Mouse (Mus musculus) embryonic facial prominence, embryonic 10.5 days (tissue): Measurements from ENCODE around the gene Anpep. TPM values are rescaled to one million over a fixed set of nuclear protein-coding genes. Genes with fewer than 3 reads are reported as not detected.

Experiments used
- DNase-seq: peaks from one replicate; pipeline ENCODE4 v3.0.0-alpha.2; 2017; ENCODE audit warnings: low spot score
- H3K27ac ChIP-seq: fragments of 300-500 bp; sonication (generic); replicated peaks from 2 replicates; pipeline ENCODE4 v1.5.1; 2016; ENCODE audit warnings: mild to moderate bottlenecking
- H3K27me3 ChIP-seq: fragments of 300-500 bp; sonication (generic); replicated peaks from 2 replicates; pipeline ENCODE4 v1.6.1; 2016; ENCODE audit warnings: low read depth, mild to moderate bottlenecking; ENCODE audit not compliant: poor library complexity, severe bottlenecking
- H3K36me3 ChIP-seq: fragments of 300-500 bp; sonication (generic); replicated peaks from 2 replicates; pipeline ENCODE4 v1.6.1; 2016; ENCODE audit warnings: mild to moderate bottlenecking, moderate library complexity
- H3K4me1 ChIP-seq: fragments of 300-500 bp; sonication (generic); 2 replicates; pipeline ENCODE4 v1.6.1; 2016
- H3K4me3 ChIP-seq: fragments of 300-500 bp; sonication (generic); 2 replicates; pipeline ENCODE4 v1.5.1; 2016; ENCODE audit warnings: mild to moderate bottlenecking, moderate library complexity
- H3K9me3 ChIP-seq: fragments of 300-500 bp; sonication (generic); 2 replicates; pipeline ENCODE4 v1.6.1; 2016; ENCODE audit warnings: mild to moderate bottlenecking
- WGBS: fragments of 180-500 bp; shearing (Covaris S2); methylation state at CpG from one replicate; pipeline ENCODE4 v1.1.7; 2016; 5-methylcytosine and 5-hydroxymethylcytosine counted together
- polyA plus RNA-seq: library from polyadenylated mRNA; unstranded; fragments of >200 nt; fragmentation: Nextera tagmentation; extraction: Ambion mirVana; gene quantifications from 2 replicates; pipeline ENCODE4 v1.2.1, GENCODE M21; 2016

Gene Anpep
- polyA plus RNA-seq, 1 experiment from 2014 or later, result 6.9 TPM

DNA sequence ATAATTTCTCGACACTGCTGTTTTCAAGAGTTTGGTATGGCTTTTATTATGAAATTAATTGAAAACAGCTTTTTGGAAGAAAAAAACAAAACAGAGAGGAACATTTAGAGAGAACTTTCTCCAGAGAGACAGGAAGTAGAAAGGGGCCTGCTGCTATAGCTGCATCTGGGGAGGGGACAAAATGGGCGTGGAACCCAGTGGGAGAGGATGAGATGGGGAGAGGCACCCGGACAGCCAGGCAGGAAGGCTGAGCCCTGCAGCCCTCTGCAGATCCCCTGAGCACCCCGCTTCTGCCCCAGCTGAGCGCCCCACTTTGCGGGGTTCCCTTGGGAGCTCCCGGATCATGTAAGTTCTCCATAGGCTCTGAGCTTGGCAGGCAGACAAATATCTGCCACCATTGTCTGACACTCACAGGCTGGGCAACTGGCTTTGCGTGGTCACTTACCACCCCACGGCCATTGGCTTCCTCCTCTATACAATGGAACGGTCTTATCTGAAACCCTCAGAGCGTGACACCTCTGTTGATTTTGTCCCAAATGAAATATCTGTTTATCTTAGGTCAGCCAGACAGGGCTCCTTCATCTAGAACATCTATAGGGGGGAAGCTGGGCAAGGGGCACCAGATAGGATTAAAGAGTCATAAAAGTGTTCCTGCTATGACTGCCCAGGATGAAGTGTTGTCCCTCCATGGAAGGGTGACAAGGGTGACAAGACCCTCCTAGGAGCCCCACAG is 2.5 kb downstream of the Anpep start:
- DNase-seq, result peak; percentile 30
- peaks cover 32% of the 10 kb centered on the region for H3K4me1 ChIP-seq
- 70% methylated on average over 11 of the region's 11 CpGs for WGBS
- no peaks in the 10 kb centered on the region for H3K9me3 ChIP-seq
- H3K27me3 ChIP-seq, result no peaks in the 10 kb centered on the region
- peak overlapping the region; percentile 69 for H3K27ac ChIP-seq
- no peaks in the 10 kb centered on the region for H3K36me3 ChIP-seq
- H3K4me3 ChIP-seq, result no peak overlapping the region

DNA sequence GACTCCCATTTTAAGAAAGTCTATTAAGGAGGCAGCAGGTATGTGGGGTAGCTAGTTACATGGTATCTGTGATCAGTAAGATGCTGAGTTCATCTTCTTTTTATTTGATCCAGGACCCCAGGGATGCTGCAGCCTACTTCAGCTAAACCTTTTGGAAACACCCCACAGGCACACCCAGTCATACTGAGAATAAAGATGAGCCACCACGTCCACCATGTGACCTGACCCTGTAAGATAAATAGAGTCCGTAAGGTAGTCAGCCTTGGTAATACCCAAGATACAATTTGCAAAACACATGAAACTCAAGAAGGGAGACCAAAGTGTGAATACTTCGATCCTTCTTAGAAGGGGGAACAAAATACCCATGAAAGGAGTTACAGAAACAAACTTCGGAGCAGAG is 4.6 kb downstream of the Anpep start:
- H3K27me3 ChIP-seq, result no peaks in the 10 kb centered on the region
- no peaks in the 10 kb centered on the region for H3K9me3 ChIP-seq
- no peaks in the 10 kb centered on the region for H3K36me3 ChIP-seq
- 84% methylated on average over 4 of the region's 4 CpGs for WGBS
- H3K27ac ChIP-seq, result no peak overlapping the region
- no peak for DNase-seq
- H3K4me1 ChIP-seq, result peaks cover 26% of the 10 kb centered on the region
- H3K4me3 ChIP-seq, result no peak overlapping the region

- H3K4me3 ChIP-seq, result peak overlapping the region; percentile 63
- no peaks in the 10 kb centered on the region for H3K36me3 ChIP-seq
- peaks cover 22% of the 10 kb centered on the region for H3K4me1 ChIP-seq
- DNase-seq, result peak; percentile 91
- H3K27me3 ChIP-seq, result peaks cover 43% of the 10 kb centered on the region
- WGBS, result 8% methylated on average over 53 of the region's 53 CpGs
- H3K9me3 ChIP-seq, result no peaks in the 10 kb centered on the region
- H3K27ac ChIP-seq, result peak overlapping the region; percentile 79
These were observed 13.1 kb downstream of the Anpep start for GRCm38 (mm10) chr7:79847456-79848451.

GRCm38 (mm10) chr7:79846342-79846741 is 14.5 kb downstream of the Anpep start:
- no peak overlapping the region for H3K27ac ChIP-seq
- WGBS, result 75% methylated on average over 2 of the region's 2 CpGs
- H3K27me3 ChIP-seq, result peaks cover 43% of the 10 kb centered on the region
- H3K4me1 ChIP-seq, result peaks cover 31% of the 10 kb centered on the region
- H3K9me3 ChIP-seq, result no peaks in the 10 kb centered on the region
- no peak for DNase-seq
- no peaks in the 10 kb centered on the region for H3K36me3 ChIP-seq
- H3K4me3 ChIP-seq, result no peak overlapping the region

DNA sequence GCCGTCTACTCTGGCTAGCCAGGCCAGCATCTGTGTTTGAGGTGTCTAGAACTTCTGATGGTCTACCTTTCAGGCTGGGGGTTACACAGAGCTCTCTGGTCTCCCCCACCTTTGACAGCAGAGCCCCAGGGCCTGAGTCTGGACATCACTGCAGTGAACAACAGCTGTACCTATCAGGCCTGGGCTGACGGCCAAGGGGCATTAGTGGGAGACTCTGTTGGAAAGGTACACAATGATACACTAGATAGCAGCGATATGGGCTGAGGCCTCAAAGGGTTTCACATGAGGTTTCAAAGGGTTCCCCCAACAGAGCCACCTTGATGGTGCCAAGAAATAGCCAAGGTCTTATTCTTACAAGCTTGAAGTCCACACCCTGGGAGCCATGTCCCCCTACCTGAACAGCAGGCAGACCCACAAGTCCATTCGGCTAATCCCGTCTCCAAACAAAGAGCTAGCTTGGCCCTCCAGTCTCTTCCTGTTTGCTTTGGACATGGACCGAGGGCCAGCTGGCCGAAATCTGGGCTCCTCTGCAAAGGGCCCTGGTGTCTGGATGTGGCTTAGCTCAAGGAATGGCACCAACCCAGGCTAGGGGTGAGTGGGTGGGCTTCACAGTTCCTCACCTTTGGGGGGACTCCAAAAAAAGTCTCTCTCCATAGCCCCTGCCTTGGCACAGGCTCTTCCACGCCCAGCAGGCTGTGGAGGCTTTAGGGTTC is 16.6 kb downstream of the Anpep start:
- Histone ChIP-seq H3K27ac (no peak overlapping the region), H3K9me3 (no peaks in the 10 kb centered on the region)
- DNase-seq, result no peak

DNA sequence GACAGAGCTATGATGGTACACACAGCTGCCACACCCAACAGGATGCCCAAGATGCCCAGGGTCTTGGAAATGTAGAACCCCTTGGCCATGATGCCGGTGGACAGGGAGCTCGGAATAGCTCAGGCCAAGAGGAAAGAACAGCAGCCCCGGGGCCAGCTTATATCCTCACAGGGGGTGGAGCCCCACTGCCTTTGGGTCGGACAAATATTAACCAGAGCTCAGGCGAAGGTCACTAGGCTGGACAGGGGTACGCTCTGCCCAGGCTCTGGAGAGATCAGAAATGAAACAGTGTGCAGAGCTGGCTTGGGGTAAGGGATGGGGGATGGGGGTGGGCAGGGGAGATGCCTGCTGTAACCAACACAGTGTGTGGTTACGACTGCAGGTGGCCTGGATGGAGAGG is 18.7 kb downstream of the Anpep start:
- no peak overlapping the region for H3K4me3 ChIP-seq
- no peak for DNase-seq
- 75% methylated on average over 7 of the region's 7 CpGs for WGBS
- H3K4me1 ChIP-seq, result peaks cover 19% of the 10 kb centered on the region
- peaks cover 18% of the 10 kb centered on the region for H3K27me3 ChIP-seq
- H3K27ac ChIP-seq, result no peak overlapping the region
- no peaks in the 10 kb centered on the region for H3K9me3 ChIP-seq
- 0 out of 2 replicates have a peak, but pooled peaks cover 3% of the 10 kb centered on the region for H3K36me3 ChIP-seq

More for the DNA sequence above, 16.6 kb downstream of the Anpep start:
- H3K4me1 ChIP-seq, result peaks cover 31% of the 10 kb centered on the region
- H3K27me3 ChIP-seq, result peaks cover 36% of the 10 kb centered on the region
- H3K4me3 ChIP-seq, result no peak overlapping the region
- WGBS, result 80% methylated on average over 8 of the region's 8 CpGs
- H3K36me3 ChIP-seq, result no peaks in the 10 kb centered on the region

DNA sequence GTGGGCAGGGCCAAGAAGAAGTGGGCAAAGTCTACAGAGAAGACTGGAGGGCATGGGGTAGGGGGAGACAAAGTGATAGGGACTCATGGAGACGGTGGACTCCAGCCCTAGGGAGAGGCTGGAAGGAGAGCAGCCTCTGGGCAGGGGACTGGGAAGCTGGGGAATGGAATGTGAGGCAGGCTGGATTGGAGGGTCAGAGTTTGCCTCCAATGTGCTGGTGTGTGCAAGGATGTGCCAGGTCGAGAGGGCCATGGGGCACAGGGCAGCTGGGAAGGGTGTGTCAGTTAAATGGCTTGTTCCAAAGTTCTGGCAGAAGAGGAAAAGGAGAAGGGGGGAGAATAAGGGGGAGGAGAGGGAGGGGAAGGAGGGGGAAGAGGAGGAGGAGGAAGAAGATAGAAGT is 23.6 kb downstream of the Anpep start:
- H3K4me3 ChIP-seq, result no peak overlapping the region
- no peaks in the 10 kb centered on the region for H3K27me3 ChIP-seq
- H3K27ac ChIP-seq, result no peak overlapping the region; the same call in 1 of the 2 replicates
- DNase-seq, result no peak
- peaks cover 5% of the 10 kb centered on the region; the same call in 1 of the 2 replicates for H3K4me1 ChIP-seq
- peaks cover 3% of the 10 kb centered on the region; the same call in 1 of the 2 replicates for H3K36me3 ChIP-seq
- 72% methylated on average over 2 of the region's 2 CpGs for WGBS
- no peaks in the 10 kb centered on the region for H3K9me3 ChIP-seq

GRCm38 (mm10) chr7:79835196-79835595 is 25.7 kb downstream of the Anpep start:
- Histone ChIP-seq H3K4me1 (no peaks in the 10 kb centered on the region), H3K27me3 (no peaks in the 10 kb centered on the region), H3K9me3 (no peaks in the 10 kb centered on the region), H3K36me3 (peaks cover 3% of the 10 kb centered on the region; the same call in 1 of the 2 replicates), H3K27ac (no peak overlapping the region), H3K4me3 (no peak overlapping the region)
- no peak for DNase-seq
- WGBS, result 91% methylated on average over 6 of the region's 6 CpGs

- H3K27ac ChIP-seq, result no peak overlapping the region
- H3K4me1 ChIP-seq, result no peaks in the 10 kb centered on the region
- no peaks in the 10 kb centered on the region; the same call in 1 of the 2 replicates for H3K36me3 ChIP-seq
- no peak for DNase-seq
- H3K4me3 ChIP-seq, result no peak overlapping the region
- H3K9me3 ChIP-seq, result no peaks in the 10 kb centered on the region
- no peaks in the 10 kb centered on the region for H3K27me3 ChIP-seq
These were observed 27.9 kb downstream of the Anpep start for GRCm38 (mm10) chr7:79832980-79833379.

- Histone ChIP-seq H3K27me3 (no peaks in the 10 kb centered on the region), H3K4me3 (no peak overlapping the region), H3K9me3 (no peaks in the 10 kb centered on the region), H3K4me1 (no peaks in the 10 kb centered on the region), H3K27ac (no peak overlapping the region), H3K36me3 (no peaks in the 10 kb centered on the region; the same call in 1 of the 2 replicates)
- WGBS, result 85% methylated on average over 6 of the region's 6 CpGs
- no peak for DNase-seq
These were observed 29.3 kb downstream of the Anpep start for GRCm38 (mm10) chr7:79831585-79831984.

- Histone ChIP-seq H3K4me3 (no peak overlapping the region), H3K9me3 (no peaks in the 10 kb centered on the region), H3K27ac (no peak overlapping the region), H3K27me3 (no peaks in the 10 kb centered on the region), H3K4me1 (no peaks in the 10 kb centered on the region), H3K36me3 (no peaks in the 10 kb centered on the region; the same call in 1 of the 2 replicates)
- DNase-seq, result no peak
- 82% methylated on average over 6 of the region's 6 CpGs for WGBS
These were observed 29.7 kb downstream of the Anpep start for GRCm38 (mm10) chr7:79831145-79831544.

- H3K27me3 ChIP-seq, result no peaks in the 10 kb centered on the region
- DNase-seq, result no peak
- 78% methylated on average over 3 of the region's 3 CpGs for WGBS
- no peaks in the 10 kb centered on the region for H3K4me1 ChIP-seq
- H3K9me3 ChIP-seq, result no peaks in the 10 kb centered on the region
- no peak overlapping the region for H3K27ac ChIP-seq
- H3K4me3 ChIP-seq, result no peak overlapping the region
- H3K36me3 ChIP-seq, result peaks cover 14% of the 10 kb centered on the region; the same call in 1 of the 2 replicates
These were observed 32.5 kb downstream of the Anpep start for GRCm38 (mm10) chr7:79828341-79828740.
